Mouse (Mus musculus) liver, adult 2 months (tissue): ENCODE measurements around the gene Stk11ip.

ENCODE experiments used
- CTCF ChIP-seq: fragments of 200-500 bp; IDR thresholded peaks from 2 replicates; pipeline ENCODE4 v1.5.1; 2011; ENCODE audit warnings: low read depth, low read length, control low read depth
- POLR2A ChIP-seq: fragments of 200-500 bp; IDR thresholded peaks from 2 replicates; pipeline ENCODE4 v1.6.1; 2011; ENCODE audit warnings: low read length, control low read depth; ENCODE audit not compliant: insufficient read depth; ENCODE audit errors: extremely low read depth

- TF ChIP-seq POLR2A (no peak), CTCF (no peak)
Observed at GRCm38 (mm10) chr1:75501905-75502304, 19.4 kb upstream of the Stk11ip start.
